Mouse (Mus musculus): Measurements from ENCODE around the gene Fam234b. TPM values are rescaled to one million over a fixed set of nuclear protein-coding genes. Genes with fewer than 3 reads are reported as not detected.

Gene Fam234b
- polyA plus RNA-seq, 1 experiment from 2014 or later, result 124 TPM

DNA sequence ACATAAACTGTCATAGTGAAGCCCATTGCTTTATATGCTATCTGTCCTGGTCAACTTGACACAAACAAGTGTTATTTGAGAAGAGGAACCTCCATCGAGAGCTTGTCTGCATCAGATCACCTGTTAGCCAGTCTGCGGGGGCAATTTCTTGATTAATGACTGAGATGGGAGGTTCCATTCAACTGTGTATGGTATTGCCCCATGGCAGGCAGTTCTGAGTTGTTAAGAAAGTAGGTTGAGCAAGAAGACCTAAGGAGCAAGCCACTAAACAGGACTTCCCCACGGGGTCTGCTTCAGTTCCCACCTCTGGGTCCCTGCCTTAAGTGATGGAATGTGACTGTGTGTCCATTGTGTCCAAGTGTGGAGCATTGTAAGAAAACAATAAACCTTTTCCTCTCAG lies 28.5 kb upstream of the Fam234b start:
- WGBS, result 88% methylated on average over 3 of the region's 3 CpGs
- no peak for ATAC-seq (ENCODE audit: low read depth)
- H3K9ac ChIP-seq (replicated peaks; ENCODE audit: low read depth, low read length), result no peak overlapping the region

DNA sequence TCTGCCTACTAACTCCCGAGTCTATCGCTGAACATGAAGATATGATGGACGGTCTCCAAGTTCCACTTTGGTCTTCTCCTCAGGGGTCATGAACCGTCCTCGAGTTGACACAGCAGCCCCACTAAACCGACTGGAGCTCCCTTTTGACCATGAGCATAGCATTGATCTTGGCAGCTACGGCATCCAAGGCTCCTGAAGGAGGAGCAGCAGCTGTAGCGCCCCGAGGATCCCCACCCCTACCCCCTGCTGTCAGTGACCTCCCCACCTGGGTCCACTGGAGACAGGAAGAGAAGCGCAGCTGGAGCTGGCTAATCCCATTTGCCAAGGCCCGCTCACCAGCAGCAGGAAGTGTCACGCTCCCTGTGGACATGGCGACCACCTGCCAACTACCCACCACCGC lies 26.0 kb upstream of the Fam234b start:
- no peak overlapping the region for H3K9ac ChIP-seq (replicated peaks; ENCODE audit: low read depth, low read length)
- no peaks in the 10 kb centered on the region for H3K9me3 ChIP-seq (ENCODE audit: control insufficient read depth, low read length)
- 76% methylated on average over 14 of the region's 14 CpGs for WGBS
- no peak overlapping the region for H3K4me2 ChIP-seq (ENCODE audit: low read depth, low read length)
- ATAC-seq (ENCODE audit: low read depth), result no peak
- no peaks in the 10 kb centered on the region for H3K36me3 ChIP-seq (ENCODE audit: control insufficient read depth, insufficient read depth, low read length)
- no peak overlapping the region for H3K4me3 ChIP-seq (ENCODE audit: low read depth, low read length)
- H3K4me1 ChIP-seq (ENCODE audit: control insufficient read depth, insufficient read depth, low read length), result no peaks in the 10 kb centered on the region
- H3K27ac ChIP-seq (ENCODE audit: low read depth, low read length), result no peak overlapping the region
- H3K27me3 ChIP-seq (ENCODE audit: control insufficient read depth, insufficient read depth, low read length), result no peaks in the 10 kb centered on the region

More for the DNA sequence above, 28.5 kb upstream of the Fam234b start:
- H3K36me3 ChIP-seq (ENCODE audit: control insufficient read depth, insufficient read depth, low read length), result no peaks in the 10 kb centered on the region
- H3K4me3 ChIP-seq (ENCODE audit: low read depth, low read length), result no peak overlapping the region
- no peaks in the 10 kb centered on the region for H3K4me1 ChIP-seq (ENCODE audit: control insufficient read depth, insufficient read depth, low read length)
- no peaks in the 10 kb centered on the region for H3K9me3 ChIP-seq (ENCODE audit: control insufficient read depth, low read length)
- H3K4me2 ChIP-seq (ENCODE audit: low read depth, low read length), result no peak overlapping the region
- no peak overlapping the region for H3K27ac ChIP-seq (ENCODE audit: low read depth, low read length)
- no peaks in the 10 kb centered on the region for H3K27me3 ChIP-seq (ENCODE audit: control insufficient read depth, insufficient read depth, low read length)

DNA sequence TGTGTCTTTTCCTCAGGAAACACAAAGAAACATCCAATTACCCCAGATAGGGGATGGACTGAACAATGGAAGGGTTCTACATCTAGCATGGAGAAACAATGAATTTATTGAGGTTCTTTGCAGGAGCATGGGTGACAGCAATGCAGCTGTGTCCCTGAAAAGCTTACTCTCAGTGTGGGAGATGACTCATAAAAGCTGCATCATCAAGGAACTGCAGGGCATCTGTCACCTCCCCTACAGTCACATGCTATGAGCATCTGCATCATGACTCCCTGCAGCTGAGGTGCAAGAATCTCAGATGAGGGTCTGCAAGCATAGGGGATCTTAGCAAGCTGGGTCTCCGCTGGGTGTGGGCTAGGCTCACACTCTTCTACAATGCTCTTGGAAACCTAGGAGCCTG lies 22.8 kb upstream of the Fam234b start:
- Histone ChIP-seq H3K4me1 (ENCODE audit: control insufficient read depth, insufficient read depth, low read length) (no peaks in the 10 kb centered on the region), H3K9me3 (ENCODE audit: control insufficient read depth, low read length) (no peaks in the 10 kb centered on the region)
- no peak for ATAC-seq (ENCODE audit: low read depth)

DNA sequence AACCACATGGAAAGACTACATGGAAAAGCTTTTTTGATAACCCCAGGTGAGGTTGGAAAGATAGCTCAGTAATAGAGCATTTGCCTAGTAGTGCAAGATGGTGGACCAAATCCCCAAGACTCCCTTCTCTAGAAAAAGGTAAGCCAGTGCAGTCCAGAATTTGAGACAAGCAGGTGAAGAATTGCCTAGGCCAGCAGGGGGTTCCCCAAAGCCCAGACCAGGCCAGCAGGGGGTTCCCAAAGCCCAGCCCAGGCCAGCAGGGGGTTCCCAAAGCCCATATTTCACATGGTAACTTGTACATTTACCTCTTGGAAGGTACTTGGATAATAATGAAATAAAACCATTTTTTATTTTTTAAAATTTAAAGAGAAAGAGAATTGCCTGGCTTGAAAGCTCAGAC lies 20.5 kb upstream of the Fam234b start:
- Histone ChIP-seq H3K4me2 (ENCODE audit: low read depth, low read length) (no peak overlapping the region), H3K36me3 (ENCODE audit: control insufficient read depth, insufficient read depth, low read length) (no peaks in the 10 kb centered on the region), H3K27ac (ENCODE audit: low read depth, low read length) (no peak overlapping the region), H3K27me3 (ENCODE audit: control insufficient read depth, insufficient read depth, low read length) (no peaks in the 10 kb centered on the region), H3K9me3 (ENCODE audit: control insufficient read depth, low read length) (no peaks in the 10 kb centered on the region), H3K4me1 (ENCODE audit: control insufficient read depth, insufficient read depth, low read length) (no peaks in the 10 kb centered on the region), H3K9ac (replicated peaks; ENCODE audit: low read depth, low read length) (no peak overlapping the region), H3K4me3 (ENCODE audit: low read depth, low read length) (no peak overlapping the region)
- no peak for ATAC-seq (ENCODE audit: low read depth)

More for the DNA sequence above, 22.8 kb upstream of the Fam234b start:
- H3K4me3 ChIP-seq (ENCODE audit: low read depth, low read length), result no peak overlapping the region
- no peak overlapping the region for H3K27ac ChIP-seq (ENCODE audit: low read depth, low read length)
- WGBS, result 96% methylated on average over 1 of the region's 1 CpGs
- H3K36me3 ChIP-seq (ENCODE audit: control insufficient read depth, insufficient read depth, low read length), result no peaks in the 10 kb centered on the region
- no peak overlapping the region for H3K9ac ChIP-seq (replicated peaks; ENCODE audit: low read depth, low read length)
- no peak overlapping the region for H3K4me2 ChIP-seq (ENCODE audit: low read depth, low read length)
- no peaks in the 10 kb centered on the region for H3K27me3 ChIP-seq (ENCODE audit: control insufficient read depth, insufficient read depth, low read length)

DNA sequence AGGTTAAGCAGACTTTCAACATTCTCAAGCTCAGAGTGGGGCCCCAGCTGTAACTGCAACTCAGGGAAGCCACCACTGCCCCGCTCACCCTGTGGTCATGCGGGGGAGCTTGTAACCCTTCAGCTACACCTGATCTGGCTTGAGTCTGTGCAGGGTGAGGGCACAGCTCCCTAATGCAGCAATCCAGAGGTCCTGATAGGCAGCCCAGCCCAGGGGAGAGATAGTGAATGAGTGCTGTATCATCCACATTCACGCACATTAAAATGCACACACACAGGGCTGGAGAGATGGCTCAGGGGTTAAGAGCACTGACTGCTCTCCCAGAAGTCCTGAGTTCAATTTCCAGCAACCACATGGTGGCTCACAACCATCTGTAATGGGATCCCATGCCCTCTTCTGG lies 19.2 kb upstream of the Fam234b start:
- H3K9me3 ChIP-seq (ENCODE audit: control insufficient read depth, low read length), result no peaks in the 10 kb centered on the region

DNA sequence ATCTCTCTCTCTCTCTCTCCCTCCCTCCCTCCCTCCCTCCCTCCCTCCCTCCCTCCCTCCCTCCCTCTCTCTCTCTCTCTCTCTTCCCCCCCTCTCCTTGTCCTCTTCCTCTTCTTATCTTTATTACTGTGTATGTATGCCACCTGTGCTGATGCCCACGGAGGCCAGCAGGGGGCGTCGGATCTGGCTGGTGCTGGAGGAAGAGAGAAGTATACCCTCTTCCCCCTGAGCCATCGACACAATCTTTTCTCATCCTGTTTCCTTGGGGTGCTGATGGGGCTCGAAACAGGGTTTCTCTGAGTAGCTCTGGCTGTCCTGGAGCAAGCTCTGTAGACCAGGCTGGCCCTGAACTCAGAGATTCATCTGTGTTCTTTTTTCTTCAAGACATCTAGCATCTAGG lies 14.9 kb upstream of the Fam234b start:
- ATAC-seq (ENCODE audit: low read depth), result no peak
- no peaks in the 10 kb centered on the region for H3K36me3 ChIP-seq (ENCODE audit: control insufficient read depth, insufficient read depth, low read length)
- 40% methylated on average over 4 of the region's 5 CpGs for WGBS
- no peaks in the 10 kb centered on the region for H3K27me3 ChIP-seq (ENCODE audit: control insufficient read depth, insufficient read depth, low read length)
- H3K27ac ChIP-seq (ENCODE audit: low read depth, low read length), result no peak overlapping the region
- H3K4me3 ChIP-seq (ENCODE audit: low read depth, low read length), result no peak overlapping the region
- H3K4me1 ChIP-seq (ENCODE audit: control insufficient read depth, insufficient read depth, low read length), result no peaks in the 10 kb centered on the region
- no peak overlapping the region for H3K4me2 ChIP-seq (ENCODE audit: low read depth, low read length)
- no peaks in the 10 kb centered on the region for H3K9me3 ChIP-seq (ENCODE audit: control insufficient read depth, low read length)
- H3K9ac ChIP-seq (replicated peaks; ENCODE audit: low read depth, low read length), result no peak overlapping the region

More for the DNA sequence above, 19.2 kb upstream of the Fam234b start:
- H3K36me3 ChIP-seq (ENCODE audit: control insufficient read depth, insufficient read depth, low read length), result no peaks in the 10 kb centered on the region
- WGBS, result 57% methylated on average over 3 of the region's 3 CpGs
- ATAC-seq (ENCODE audit: low read depth), result no peak
- H3K4me2 ChIP-seq (ENCODE audit: low read depth, low read length), result no peak overlapping the region
- H3K4me3 ChIP-seq (ENCODE audit: low read depth, low read length), result no peak overlapping the region
- no peaks in the 10 kb centered on the region for H3K27me3 ChIP-seq (ENCODE audit: control insufficient read depth, insufficient read depth, low read length)
- H3K4me1 ChIP-seq (ENCODE audit: control insufficient read depth, insufficient read depth, low read length), result no peaks in the 10 kb centered on the region
- H3K27ac ChIP-seq (ENCODE audit: low read depth, low read length), result no peak overlapping the region
- H3K9ac ChIP-seq (replicated peaks; ENCODE audit: low read depth, low read length), result no peak overlapping the region

DNA sequence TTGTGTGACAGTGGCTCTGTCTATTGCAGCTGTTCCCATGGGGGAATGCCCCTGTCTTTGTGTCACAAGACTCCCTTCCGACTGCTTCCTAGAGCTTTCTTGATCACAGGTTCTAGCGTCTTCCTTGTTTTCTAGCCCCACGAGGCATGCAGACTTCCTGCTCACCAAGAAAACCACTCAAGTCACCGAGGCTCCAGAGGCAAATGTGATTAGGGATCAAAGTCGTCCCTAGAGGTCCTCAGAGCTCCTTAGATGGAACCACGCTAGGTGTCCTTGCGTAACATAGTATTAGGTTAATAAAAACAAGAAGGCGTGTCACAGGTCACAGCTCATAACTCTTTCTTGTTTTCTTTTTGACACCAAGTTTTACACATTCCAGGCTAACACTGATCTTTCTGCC lies 13.8 kb upstream of the Fam234b start:
- no peak overlapping the region for H3K27ac ChIP-seq (ENCODE audit: low read depth, low read length)
- no peaks in the 10 kb centered on the region for H3K9me3 ChIP-seq (ENCODE audit: control insufficient read depth, low read length)
- H3K4me1 ChIP-seq (ENCODE audit: control insufficient read depth, insufficient read depth, low read length), result no peaks in the 10 kb centered on the region
- no peak overlapping the region for H3K9ac ChIP-seq (replicated peaks; ENCODE audit: low read depth, low read length)
- 51% methylated on average over 8 of the region's 8 CpGs for WGBS
- H3K4me3 ChIP-seq (ENCODE audit: low read depth, low read length), result no peak overlapping the region
- H3K4me2 ChIP-seq (ENCODE audit: low read depth, low read length), result no peak overlapping the region
- H3K27me3 ChIP-seq (ENCODE audit: control insufficient read depth, insufficient read depth, low read length), result no peaks in the 10 kb centered on the region
- no peaks in the 10 kb centered on the region for H3K36me3 ChIP-seq (ENCODE audit: control insufficient read depth, insufficient read depth, low read length)
- ATAC-seq (ENCODE audit: low read depth), result no peak

DNA sequence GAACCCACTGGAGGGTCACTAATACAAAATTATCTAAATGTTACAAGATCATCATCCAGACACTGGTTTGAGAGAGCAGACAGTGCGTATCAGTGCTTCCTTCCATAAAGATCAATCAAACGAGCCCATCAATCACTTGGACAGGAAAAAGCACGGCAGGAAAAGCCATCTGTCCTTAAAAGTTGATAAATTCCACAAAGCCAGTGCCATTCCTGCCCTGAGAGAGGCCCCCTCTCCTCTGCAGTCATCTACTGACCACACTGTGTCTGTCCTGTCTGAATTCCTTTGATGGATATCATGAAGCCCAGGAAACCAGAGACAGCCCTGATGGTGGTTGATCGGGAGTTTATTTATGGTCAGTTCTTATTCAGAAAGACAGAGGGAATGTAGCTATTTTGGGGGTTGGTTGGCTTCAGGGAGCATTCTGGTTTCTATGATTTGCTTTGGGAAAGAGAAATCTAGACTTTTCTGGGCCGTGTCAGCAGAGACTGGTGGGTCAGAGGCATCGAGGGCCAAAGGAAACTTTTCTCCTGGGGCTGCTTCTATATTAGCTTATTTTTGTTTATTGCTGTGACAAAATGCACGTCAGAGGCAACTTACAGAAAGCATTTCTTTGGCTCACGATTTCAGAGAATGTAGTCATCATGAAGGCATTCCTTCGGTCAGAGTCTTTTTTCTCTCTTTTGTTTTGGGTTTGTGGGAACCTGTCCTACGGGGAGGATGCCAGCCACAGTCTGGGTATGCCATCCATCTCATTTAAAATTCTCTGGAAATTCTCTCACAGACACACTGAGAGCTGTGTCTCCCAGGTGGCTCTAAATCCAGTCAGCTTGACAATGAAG lies 10.5 kb upstream of the Fam234b start:
- H3K4me3 ChIP-seq (ENCODE audit: low read depth, low read length), result no peak overlapping the region
- WGBS, result 45% methylated on average over 10 of the region's 10 CpGs
- H3K4me1 ChIP-seq (ENCODE audit: control insufficient read depth, insufficient read depth, low read length), result no peaks in the 10 kb centered on the region
- H3K36me3 ChIP-seq (ENCODE audit: control insufficient read depth, insufficient read depth, low read length), result no peaks in the 10 kb centered on the region
- ATAC-seq (ENCODE audit: low read depth), result no peak
- H3K27ac ChIP-seq (ENCODE audit: low read depth, low read length), result no peak overlapping the region
- no peaks in the 10 kb centered on the region for H3K9me3 ChIP-seq (ENCODE audit: control insufficient read depth, low read length)
- no peak overlapping the region for H3K4me2 ChIP-seq (ENCODE audit: low read depth, low read length)
- H3K27me3 ChIP-seq (ENCODE audit: control insufficient read depth, insufficient read depth, low read length), result no peaks in the 10 kb centered on the region
- H3K9ac ChIP-seq (replicated peaks; ENCODE audit: low read depth, low read length), result no peak overlapping the region

DNA sequence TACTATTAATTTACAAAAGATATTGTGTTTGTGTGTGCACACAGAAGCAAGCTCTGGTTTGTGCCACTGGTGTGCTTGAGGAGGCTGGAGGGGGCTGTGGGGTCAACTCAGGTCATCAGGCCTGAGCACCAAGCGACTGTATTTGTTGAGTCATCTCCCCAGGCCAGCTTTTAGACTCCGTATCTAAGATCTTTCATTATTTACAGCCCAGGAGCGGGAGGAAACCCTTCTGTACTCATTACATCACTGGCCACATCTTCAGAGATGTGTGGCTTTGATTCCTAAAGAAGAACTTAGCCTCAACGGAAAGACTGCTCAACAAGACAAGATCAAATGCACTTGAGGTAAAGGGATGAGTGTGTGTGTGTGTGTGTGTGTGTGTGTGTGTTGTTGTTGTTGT lies 9.1 kb upstream of the Fam234b start:
- no peaks in the 10 kb centered on the region for H3K27me3 ChIP-seq (ENCODE audit: control insufficient read depth, insufficient read depth, low read length)
- H3K27ac ChIP-seq (ENCODE audit: low read depth, low read length), result no peak overlapping the region
- ATAC-seq (ENCODE audit: low read depth), result no peak
- no peaks in the 10 kb centered on the region for H3K36me3 ChIP-seq (ENCODE audit: control insufficient read depth, insufficient read depth, low read length)
- H3K4me2 ChIP-seq (ENCODE audit: low read depth, low read length), result no peak overlapping the region
- WGBS, result 70% methylated on average over 4 of the region's 4 CpGs
- H3K4me3 ChIP-seq (ENCODE audit: low read depth, low read length), result no peak overlapping the region
- H3K9me3 ChIP-seq (ENCODE audit: control insufficient read depth, low read length), result no peaks in the 10 kb centered on the region
- no peak overlapping the region for H3K9ac ChIP-seq (replicated peaks; ENCODE audit: low read depth, low read length)
- H3K4me1 ChIP-seq (ENCODE audit: control insufficient read depth, insufficient read depth, low read length), result no peaks in the 10 kb centered on the region

Data from neural tube, embryonic 14.5 days (tissue).